Mouse (Mus musculus): Measurements from ENCODE around the gene Inca1.

Gene Inca1

DNA sequence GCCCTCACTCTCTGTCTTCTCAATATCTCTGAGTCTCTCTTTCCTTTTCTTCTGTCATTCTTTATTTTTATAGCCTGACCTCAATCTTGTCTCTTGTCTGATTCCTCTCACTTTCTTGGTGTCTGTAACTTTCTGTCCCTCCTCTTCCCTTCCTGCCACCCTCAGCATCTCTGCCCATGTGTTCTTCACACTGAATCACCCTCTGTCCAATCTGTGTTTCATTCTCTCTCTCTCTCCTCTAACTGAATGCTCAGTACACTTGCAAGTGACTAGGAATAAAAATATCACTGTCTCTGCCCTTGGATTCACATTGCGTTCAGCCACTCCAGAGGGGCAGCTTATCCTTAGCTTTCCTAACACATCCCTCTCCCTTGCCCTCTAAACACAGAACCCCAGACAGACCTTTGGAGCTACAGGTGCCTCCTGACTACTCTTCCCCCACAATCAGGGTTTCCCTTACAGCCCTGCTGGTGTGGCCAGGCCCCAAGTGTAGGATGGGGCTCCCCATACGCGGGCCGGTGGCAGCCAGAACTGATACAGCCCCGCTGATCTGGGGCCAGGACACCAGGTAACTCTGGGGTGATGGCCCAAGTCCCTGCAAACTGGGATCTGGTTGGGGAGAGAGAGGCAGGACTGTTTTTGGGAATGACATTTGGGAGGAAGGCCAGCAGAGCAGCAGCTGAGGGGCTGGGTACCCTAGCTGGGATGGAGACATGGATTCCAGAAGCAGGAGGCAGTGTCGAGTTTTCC, 2.2 kb upstream of the Inca1 start:
- DNase-seq (ENCODE audit: low read depth, low spot score) = peak; percentile 70

DNA sequence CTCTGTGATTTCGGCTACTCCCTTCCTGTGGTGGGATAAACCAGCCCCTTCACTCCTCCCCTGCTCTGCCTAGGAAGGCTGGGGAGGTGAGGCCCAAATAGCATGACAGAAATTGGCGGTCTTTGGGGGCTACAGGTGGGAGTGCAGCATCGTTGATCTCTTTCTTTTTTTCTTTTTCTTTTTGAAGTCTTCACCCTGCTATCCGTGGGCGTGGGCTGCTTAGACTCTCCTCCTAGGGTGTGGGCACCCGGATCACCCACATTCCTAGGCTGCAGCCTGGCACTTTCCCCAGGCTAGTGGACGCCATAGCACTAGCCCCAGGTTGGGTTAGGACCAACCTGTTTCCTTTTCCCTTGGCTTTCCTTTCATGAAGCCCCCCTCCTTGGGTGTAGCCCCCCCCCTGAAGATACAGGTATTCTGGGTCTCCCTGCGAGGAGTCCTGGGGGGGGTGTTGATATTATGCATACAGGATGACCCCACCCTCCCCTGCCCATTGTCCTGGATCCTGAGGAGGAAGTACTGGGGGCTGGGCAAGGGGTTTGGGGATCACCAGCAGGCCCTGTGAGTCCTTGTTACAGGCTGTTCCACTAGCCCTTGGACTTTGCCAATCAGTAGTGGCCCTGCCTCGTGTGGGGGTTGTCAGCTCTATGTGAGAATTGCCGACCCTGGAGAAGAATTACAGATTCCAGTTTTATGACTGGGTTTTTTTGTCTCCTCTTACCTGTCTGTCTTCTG, 1.4 kb upstream of the Inca1 start:
- peak; percentile 17 for DNase-seq (ENCODE audit: low read depth, low spot score)

DNA sequence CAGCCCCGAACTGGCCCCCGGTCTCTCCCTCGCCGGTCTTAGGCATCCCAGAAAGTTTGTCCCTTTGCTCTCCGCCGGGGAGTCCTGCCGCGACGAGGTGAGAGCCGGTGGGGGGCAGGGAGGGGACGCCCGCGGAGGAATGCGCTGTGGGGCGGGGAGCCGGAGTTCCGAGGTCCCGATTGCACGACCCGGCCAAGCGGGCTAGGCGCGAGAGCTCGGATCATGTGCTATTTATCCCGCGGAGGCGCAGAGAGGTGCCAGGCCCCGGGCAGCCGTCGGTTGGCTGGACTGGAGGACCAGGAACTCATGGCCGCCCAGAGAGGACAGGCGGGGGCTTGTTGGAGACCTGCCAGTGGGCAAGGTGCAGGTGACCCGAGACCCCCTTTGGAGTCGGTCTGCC, 658 bp upstream of the Inca1 start:
- DNase-seq (ENCODE audit: low read depth, low spot score) = peak; percentile 48

DNA sequence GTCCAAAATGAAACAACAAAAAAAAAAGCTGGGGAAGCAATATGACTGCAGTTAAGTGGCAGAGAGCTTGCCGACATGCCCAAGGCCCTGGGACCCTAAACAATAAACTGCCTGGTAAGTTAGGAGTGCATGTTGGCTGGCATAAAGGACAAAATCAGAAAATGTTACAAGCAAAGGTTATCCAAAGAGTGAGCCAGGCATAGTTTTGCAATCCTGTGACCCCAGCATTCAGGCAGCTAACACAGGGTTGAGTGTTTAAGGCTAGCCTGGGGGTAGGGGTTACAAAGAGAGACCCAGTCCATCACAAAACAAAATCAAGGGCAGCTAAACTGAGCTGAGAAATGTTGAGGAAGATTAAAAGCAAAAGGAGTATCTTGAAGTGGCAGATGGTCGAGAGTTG, 904 bp downstream of the Inca1 start:
- DNase-seq (ENCODE audit: low read depth, low spot score) = no peak

DNA sequence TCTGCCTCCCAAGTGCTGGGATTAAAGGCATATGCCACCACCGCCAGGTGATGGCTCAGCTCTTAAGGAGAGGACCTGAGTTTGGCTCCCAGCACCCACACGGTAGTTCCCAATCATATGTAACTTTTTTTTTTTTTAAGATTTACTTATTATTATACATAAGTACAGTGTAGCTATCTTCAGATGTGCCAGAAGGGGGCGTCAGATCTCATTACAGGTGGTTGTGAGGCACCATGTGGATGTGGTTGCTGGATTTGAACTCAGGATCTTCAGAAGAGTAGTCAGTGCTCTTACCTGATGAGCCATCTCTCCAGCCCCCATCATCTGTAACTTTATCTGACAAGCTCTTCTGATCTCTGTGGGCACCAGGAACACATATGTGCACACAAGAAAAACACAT, 2.6 kb downstream of the Inca1 start:
- DNase-seq (ENCODE audit: low read depth, low spot score) = no peak

DNA sequence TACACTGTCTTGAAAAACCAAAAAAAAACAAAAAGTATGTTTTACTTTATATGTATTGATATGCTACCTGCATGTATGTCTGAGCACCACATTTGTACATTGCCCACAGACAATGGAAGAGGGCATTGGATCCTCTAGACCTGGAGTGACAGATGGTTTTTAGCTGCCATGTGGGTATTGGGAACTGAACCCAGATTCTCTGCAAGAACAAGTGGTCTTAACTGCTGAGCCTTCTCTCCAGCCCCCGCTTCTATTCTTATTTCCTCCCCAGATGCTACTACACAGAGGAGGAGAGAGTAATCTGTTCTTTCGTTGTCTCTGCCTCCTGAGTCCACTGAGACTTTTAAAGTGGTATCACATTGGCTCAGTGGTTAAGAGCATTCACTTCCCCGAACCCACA, 6.5 kb downstream of the Inca1 start:
- DNase-seq (ENCODE audit: low read depth, low spot score) = peak; percentile 60

DNA sequence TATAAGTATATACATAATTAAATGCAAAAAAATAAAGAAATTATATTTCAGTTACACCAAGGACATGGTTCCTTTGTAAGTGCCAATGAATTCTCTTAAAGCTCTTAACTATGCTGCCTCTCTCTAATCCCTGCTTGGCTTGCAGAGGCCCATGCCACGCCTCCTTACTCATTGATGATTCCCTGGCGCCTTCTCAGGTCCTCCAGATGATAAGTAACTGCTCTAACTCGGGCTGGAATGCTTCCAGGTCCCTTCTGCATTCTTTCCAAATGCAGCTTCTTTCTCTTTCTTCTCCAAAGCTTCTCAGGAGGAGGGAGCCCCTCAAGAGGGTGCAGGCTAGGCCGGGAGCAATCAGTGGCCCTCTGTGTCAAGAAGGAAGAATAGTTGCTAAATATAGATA, 10.4 kb downstream of the Inca1 start:
- DNase-seq (ENCODE audit: low read depth, low spot score) = no peak

DNA sequence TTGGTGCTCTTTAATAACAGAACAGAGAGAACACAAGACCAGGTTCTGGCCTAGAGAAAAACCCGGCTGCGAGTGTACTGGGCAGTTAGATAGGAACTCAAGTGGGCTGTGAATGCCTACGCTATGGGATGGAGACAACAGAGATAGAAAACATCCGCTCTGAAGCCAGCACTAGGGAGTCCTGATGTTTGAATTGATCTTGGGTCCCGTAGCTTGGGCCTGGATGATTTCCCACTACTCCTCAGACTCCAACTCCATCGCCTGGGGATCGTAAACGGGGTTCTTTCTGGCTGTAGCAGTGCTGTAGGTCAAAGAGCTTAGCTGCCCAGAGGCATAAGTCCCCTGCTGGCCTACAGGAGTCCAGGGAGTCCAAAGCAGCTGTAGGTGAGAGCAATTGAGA, 11.6 kb downstream of the Inca1 start:
- DNase-seq (ENCODE audit: low read depth, low spot score) = no peak

DNA sequence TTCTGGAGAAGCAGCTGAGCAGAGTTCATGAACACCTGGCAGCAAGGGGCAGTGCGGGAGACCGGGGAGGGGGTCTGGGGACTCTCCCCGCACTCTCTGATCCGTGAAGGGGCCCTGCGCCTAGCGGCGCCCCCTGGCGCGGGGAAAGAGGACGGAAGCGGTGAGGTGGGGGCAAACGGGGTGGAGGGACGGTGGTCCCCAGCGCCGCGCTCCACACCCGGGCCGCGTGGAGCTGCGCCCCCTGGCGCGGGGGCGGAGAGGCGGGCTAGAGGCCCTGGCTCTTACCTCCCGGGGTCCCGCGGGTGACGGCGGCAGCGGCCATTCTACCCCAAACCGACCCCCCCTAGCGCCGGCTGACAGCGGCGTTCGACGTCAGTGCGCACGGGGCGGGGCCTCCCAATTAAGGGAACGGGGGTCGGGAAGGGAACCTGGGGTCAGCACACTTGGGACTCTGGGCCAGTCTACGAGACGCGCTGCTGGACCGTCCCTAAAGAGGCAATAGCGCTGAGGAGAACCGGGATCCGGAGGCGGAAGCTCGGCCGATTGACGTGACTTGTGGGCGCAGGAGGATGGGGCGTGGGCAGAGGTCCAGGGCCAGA, 12.3 kb downstream of the Inca1 start, which contains the start of gene Camta2:
Gene Camta2, minus strand, starts transcription at position 505 of the 599 bp plus-strand sequence.
- peak; percentile 88 for DNase-seq (ENCODE audit: low read depth, low spot score)

DNA sequence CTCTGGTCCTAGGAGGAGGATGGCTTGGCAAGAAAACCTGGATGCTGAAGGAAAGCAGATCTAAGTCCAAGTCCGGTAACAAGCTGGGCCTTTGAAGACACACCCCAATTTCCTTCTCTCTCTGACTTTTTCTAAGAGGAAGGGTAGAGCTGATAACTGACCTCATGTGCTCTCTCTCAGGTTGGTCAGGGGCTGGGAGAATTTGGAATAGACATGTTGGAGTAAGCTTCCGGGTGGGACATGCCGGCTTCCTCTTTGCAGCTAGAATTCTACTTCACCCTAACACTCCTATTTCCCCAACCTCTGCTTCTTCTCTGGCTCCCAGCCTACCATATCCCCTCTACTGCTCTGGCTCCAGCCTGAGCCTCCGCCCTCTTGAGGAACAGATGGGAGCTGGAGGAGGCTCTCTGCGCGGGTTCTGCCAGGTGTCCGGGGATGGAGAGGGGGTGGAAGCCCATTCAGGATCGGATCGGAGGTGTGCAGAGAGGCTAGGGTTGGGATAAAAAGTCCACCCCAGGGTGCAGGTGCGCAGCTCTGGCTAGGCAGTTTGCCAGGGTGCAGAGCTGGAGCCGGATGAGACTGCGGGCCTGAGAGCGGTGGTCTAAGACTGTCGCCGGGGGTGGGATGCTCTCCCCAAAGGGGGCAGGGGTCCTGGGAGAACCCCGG, 12.9 kb downstream of the Inca1 start:
- peak; percentile 86 for DNase-seq (ENCODE audit: low read depth, low spot score)

DNA sequence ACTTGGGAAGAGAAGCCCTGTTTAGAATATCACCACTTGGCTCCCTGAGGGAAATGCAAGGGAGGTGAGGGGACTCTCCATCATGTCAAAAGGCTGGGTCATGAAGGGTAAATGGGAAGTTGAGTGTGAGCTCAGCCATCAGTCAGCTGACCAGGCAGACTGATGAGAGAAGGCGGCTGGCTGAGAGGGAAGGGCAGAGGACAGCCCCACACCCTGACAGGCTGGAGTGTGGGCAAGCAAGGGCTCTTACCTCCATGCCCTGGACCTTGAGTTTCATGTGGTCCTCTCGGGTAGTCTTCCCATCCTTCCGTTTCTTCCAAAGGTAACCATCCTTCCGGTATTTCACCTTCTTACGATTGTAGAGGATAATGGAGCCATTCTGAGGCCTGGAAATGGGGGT, 16.3 kb downstream of the Inca1 start:
- DNase-seq (ENCODE audit: low read depth, low spot score) = no peak

DNA sequence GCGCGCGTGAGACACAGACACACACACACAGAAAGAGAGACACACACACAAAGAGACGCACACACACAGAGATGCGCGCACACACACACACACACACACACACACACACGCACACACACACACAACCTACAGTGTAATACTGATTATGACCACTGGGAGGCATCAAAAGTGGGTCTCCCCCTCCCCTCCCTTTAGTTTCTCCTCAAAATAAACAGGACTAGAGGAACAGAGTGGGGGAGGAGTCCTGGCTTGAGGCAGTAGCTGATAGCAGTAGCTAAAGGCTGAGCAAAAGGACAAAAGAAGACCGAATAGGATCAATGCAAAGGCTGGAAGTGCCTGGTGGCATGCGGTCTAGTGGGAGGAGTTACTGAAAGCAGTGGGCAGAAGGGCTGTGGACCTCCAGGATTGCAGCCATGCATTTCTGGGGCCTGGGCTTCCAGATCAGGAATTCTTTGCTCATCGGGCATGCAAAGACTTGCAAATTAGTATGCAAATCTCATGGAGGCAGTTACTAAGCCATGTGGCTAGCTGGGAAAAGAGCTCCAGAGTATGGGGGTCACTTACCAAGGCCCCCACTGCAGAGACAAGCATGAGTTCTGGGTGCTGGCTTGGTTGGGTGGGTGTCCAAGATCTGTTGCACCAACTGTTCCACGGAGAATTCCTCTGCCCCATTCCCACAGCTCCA, 17.9 kb downstream of the Inca1 start:
- DNase-seq (ENCODE audit: low read depth, low spot score) = peak; percentile 82

DNA sequence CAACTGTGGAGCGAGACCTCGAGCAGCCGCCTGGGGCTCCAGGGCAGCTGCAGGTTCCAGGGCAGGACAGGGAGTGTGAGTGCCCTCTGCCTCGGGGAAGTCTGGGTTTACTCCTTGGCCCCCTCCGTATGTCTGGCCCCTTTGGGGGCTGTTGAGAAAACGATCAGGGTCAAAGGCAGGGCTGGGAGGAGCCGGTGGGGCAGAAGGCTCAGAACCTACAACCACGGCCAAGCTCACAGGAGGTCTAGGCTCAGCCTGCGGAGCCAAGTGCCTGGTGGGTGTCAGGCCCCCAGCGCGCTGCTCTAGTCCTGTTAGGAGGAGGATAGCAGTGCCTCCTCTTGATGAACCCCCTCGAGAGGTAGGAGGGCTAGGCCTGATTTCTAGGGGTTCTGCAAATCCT, 18.8 kb downstream of the Inca1 start:
- DNase-seq (ENCODE audit: low read depth, low spot score) = no peak

DNA sequence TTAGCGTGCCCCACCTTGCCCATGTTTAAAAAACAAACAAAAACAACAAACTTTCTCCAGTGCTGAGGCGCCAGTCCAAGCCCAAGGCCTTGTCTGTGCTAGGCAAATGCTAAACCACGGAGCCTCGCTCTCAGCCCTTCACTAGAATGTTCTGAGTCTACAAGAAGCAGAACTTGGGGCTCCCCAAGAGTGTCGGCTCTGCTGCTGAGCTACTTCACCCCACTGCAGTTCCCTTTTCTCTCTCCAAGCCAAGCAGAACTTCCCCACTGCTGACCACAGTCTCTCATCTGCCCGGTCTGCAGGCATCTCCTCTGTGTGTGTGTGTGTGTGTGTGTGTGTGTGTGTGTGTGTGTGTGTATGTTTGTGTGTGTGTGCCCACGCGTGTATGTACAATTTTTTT, 20.1 kb downstream of the Inca1 start:
- DNase-seq (ENCODE audit: low read depth, low spot score) = peak; percentile 65

DNA sequence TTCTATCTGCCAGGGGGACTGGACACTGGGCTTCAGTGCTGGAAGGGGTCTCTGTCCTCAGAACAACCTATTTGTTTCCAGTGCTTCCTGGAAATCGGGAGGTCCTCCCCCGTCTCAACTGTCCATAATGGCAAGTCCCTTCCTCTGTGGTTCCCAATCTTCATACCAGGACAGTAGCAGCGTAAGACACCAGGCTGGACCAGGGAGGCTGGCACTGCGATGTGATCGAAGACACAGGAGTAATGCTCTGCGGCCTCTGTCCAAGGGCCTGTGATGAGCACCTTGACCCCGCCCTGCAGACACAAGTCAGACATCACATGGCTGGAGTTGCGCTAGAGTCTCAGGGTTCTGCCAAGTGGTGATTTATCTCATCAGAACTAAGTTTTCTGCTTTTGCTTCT, 20.6 kb downstream of the Inca1 start:
- no peak for DNase-seq (ENCODE audit: low read depth, low spot score)

DNA sequence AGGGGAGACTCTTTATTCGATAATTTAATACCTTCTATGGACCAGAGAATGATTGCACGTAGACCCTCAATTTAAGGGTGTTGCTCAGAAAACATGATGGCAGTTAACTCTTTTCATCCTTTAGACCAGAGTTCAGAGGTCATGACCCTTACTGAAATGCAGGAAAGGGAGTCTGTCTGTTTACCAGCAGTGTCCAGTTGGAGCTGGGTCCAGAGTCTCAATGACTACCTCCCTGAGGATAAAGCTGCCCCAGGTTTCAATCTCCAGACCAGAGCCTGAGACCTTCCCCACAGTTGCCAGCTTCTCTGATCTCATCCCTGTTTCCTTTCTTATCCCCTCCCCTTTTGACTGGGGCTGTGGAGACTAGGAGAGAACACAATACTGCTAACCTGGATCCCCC, 21.4 kb downstream of the Inca1 start:
- no peak for DNase-seq (ENCODE audit: low read depth, low spot score)

DNA sequence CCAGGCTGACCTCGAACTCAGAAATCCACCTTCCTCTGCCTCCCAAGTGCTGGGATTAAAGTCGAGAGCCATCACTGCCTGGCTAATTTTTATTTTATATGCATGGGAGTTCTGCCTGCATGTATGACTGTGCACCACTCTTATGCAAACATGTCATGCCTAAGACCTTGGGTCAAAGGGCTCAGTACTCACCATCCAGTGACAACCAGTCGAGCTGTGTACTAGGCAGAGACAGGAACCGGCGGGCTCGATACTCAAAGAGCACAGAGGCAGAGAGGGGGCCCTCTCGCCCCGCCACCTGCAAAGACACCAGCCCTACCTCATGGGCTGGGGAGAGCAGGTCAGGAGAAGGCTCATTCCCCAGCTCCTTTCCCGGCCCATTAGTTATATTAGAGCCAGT, 21.9 kb downstream of the Inca1 start:
- DNase-seq (ENCODE audit: low read depth, low spot score) = no peak

DNA sequence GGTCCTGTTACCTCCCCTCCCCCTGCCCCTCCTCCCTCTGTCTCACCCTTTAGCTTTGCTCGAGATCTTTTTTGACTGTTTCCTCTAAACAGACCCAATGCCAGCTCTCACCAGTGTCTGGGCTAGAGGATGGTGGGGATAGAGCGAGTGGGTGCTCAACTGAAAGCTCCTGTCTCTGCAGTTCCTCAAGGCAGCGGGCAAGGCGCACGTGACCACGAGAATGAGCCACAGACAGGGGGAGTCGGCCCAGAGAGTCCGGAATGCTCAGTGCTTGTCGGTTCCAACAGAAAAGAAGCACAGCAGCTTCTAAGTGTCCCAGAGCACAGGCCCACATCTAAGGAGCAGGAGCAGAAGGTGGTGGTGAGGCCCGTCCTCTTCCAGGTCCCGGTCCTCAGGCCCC, 25.5 kb downstream of the Inca1 start:
- DNase-seq (ENCODE audit: low read depth, low spot score) = no peak

DNA sequence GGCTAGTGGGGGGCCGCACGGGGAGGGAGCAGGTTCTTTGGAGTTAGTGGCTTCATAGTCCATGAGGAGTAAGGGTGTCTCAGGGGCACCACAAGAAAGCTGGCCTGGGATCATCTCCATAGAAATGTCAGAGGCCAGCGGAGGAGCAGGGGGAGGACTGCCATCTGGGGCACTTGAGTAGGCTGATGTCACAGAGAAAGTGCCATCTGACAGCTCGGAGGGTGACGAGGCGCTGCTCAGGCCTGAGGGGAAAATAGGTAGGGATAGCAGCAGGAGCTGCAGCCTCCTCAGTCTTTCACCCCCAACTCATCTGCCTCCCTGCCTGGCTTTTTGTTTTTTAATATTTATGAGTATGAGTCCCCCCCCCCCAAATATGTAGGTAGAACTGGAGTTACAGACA, 25.9 kb downstream of the Inca1 start:
- DNase-seq (ENCODE audit: low read depth, low spot score) = peak; percentile 28

DNA sequence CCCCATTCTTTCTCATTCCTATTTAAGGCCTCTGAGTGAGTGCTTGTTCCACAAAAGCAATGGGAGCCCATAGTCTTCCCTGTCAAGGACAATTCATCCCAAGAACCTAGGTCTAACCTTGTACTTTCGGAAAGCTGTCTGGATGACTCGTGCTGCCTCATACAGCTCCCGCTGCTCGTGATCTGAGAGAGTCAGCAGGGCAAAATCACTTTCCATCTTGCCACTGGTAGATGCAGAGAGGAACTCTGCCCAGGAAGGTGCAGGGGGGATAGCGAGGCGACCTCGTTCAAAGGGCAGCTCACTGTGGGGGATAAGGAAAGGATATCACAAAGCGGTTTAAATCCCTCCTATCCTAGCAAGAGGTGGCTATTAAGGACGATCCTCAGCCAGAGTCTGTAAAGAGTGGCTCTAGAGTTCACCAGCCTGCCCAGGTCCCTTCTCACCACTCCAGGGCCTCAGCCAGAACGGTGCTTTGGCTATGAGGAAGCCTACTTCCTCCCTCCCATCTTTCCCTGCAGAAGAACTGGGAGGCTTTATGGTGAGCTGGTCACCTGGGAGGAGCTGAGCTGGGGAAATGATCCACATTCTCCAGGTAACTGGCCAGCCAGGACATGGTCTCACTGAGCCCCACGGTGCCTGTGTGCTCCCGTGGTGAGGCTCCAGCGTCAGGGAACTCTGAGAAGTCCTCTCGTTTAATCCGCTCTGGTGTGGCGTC, 28.5 kb downstream of the Inca1 start:
- peak; percentile 35 for DNase-seq (ENCODE audit: low read depth, low spot score)

DNA sequence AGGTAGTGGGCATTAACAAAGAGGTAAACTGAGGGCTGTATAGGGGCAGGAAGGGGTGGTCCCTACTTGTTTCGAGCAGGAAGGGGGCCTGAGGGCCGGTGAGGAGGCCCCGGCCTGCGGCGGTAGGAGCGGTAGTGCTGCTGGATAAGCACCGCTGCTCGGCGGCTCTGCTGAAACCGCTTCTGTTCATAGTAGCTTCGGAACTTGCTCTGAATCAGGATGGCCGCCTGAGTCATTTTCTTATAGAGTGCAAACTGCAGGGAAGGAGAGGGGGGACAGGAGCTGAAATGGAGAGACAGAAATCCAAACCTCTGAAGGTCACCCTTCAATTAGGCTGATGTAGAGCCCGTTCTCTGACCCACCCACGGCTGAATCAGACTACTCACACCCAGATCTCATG, 29.5 kb downstream of the Inca1 start:
- DNase-seq (ENCODE audit: low read depth, low spot score) = peak; percentile 43
